Comparison of ENCODE assay signal across 10 mouse cellular contexts in the genomic region with DNA sequence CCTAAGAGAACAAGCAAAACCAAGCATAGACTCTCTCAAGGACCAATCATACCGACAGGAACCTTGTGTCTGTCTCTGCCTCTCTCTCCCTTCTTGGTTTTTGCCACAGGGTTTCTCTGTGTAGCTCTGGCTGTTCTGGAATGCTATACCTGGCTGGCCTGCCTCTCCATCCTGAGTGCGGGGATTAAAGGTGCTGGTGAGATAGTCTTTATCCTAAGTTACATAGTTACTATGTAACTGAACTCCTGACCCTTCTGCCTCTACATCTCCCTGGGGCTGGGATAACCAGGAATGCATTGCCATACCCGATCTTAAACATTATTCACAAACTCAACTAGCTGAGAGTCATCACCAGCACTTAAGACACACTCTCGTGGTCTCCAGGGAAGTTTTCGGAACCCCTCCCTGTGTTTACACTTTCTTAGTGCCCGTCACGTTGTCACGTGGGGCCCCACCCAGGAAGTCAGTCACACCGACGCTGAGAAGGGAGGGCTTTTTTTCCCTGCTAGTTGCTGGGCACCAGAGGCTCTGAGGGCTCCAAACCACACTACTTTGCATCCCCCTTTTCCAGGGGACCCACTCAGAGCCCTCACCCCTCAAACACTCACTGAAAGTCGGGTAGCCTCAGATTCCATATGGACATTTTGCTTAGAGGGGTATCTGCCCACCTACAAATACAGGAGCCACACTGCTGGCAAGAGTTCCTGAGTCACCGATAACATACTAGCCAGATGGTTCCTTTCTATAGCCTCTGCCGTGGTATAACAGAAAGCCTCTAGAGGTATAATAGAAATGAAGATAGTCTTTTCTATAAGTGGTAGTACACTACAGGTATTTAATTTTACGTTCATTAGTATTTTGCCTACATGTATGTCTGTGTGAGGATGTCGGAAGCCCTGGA. TPM values are rescaled to one million over a fixed set of nuclear protein-coding genes. Genes with fewer than 3 reads are reported as not detected.
DNase-seq lines count a peak whose midpoint lies in the region; ATAC-seq and TF ChIP-seq lines count a peak whose summit lies in the region.
"Had no signal": no experiment of that assay in that cellular context is flagged by ENCODE, and none has a peak within 500 bp of the region (broad histone marks: within the 10 kb centered on the region; RNA-seq: fewer than 3 reads in every experiment).

No protein-coding gene starts in this region.

- peak overlapping the region; percentile 40 for H3K4me2 ChIP-seq in liver, embryonic 16.5 days (ENCODE audit: low read depth, low read length)
- H3K4me2 ChIP-seq in midbrain, embryonic 16.5 days (ENCODE audit: low read length): no peak overlapping the region
- H3K4me2 ChIP-seq: neural tube, embryonic 12.5 days had no signal

- H3K27ac ChIP-seq in bone marrow, adult 2 months (ENCODE audit: control insufficient read depth, insufficient read depth, low read depth, low read length, poor library complexity): peak overlapping the region; percentile 60
- H3K27ac ChIP-seq in liver, embryonic 16.5 days (ENCODE audit: low read length): no peak overlapping the region
- no peak overlapping the region for H3K27ac ChIP-seq in midbrain, embryonic 16.5 days (ENCODE audit: low read length)
- H3K27ac ChIP-seq: neural tube, embryonic 12.5 days had no signal

- DNase-seq in CD8-positive naive resting alpha-beta T cell, adult 2 months (ENCODE audit: low read depth in 2 of 2, low spot score in 2 of 2): peak; percentile 39 to 55
- DNase-seq in embryo, embryonic 11 days: no peak
- DNase-seq in cerebellum, postnatal 10 days: no peak
- DNase-seq: gastrocnemius, postnatal 14 days had no signal

- H3K27me3 ChIP-seq in liver, embryonic 16.5 days (ENCODE audit: control insufficient read depth, insufficient read depth, low read depth, low read length): no peaks in the 10 kb centered on the region
- H3K27me3 ChIP-seq in midbrain, embryonic 16.5 days (ENCODE audit: control insufficient read depth, insufficient read depth, low read depth, low read length): no peaks in the 10 kb centered on the region
- H3K27me3 ChIP-seq: neural tube, embryonic 12.5 days had no signal

- no peak for TF ChIP-seq POLR2A in bone marrow, adult 2 months (IDR thresholded peaks at IDR 0.05; ENCODE audit: borderline replicate concordance, control insufficient read depth, low read depth, low read length)

- no peak overlapping the region for H3K4me3 ChIP-seq in bone marrow, adult 2 months (replicated peaks; ENCODE audit: control insufficient read depth, low read depth, low read length)
- peak overlapping the region; percentile 20; the same call in 1 of the 2 replicates for H3K4me3 ChIP-seq in liver, embryonic 16.5 days (ENCODE audit: low read depth, low read length)
- H3K4me3 ChIP-seq in midbrain, embryonic 16.5 days (ENCODE audit: low read depth, low read length): no peak overlapping the region
- H3K4me3 ChIP-seq: neural tube, embryonic 12.5 days had no signal

- H3K9me3 ChIP-seq in liver, embryonic 16.5 days (replicated peaks; ENCODE audit: control insufficient read depth, low read length): no peaks in the 10 kb centered on the region
- no peaks in the 10 kb centered on the region for H3K9me3 ChIP-seq in midbrain, embryonic 16.5 days (replicated peaks; ENCODE audit: control insufficient read depth, low read length, poor library complexity, severe bottlenecking)
- H3K9me3 ChIP-seq: neural tube, embryonic 12.5 days had no signal

- H3K36me3 ChIP-seq in liver, embryonic 16.5 days (ENCODE audit: control insufficient read depth, insufficient read depth): no peaks in the 10 kb centered on the region
- peaks cover 6% of the 10 kb centered on the region for H3K36me3 ChIP-seq in midbrain, embryonic 16.5 days (ENCODE audit: control insufficient read depth, insufficient read depth, low read length)

- 33% methylated on average over 15 of the region's 15 CpGs for WGBS in bone marrow, adult 2 months
- 35% methylated on average over 15 of the region's 15 CpGs for WGBS in liver, embryonic 16.5 days (ENCODE audit: insufficient replicate concordance)
- WGBS in midbrain, embryonic 16.5 days: 84% methylated on average over 15 of the region's 15 CpGs

- peaks cover 13% of the 10 kb centered on the region for H3K4me1 ChIP-seq in bone marrow, adult 2 months (ENCODE audit: control insufficient read depth, insufficient read depth, low read length)
- H3K4me1 ChIP-seq in liver, embryonic 16.5 days (ENCODE audit: control insufficient read depth, low read depth, low read length): peaks cover 23% of the 10 kb centered on the region
- no peaks in the 10 kb centered on the region for H3K4me1 ChIP-seq in midbrain, embryonic 16.5 days (ENCODE audit: control insufficient read depth, insufficient read depth, low read length)

- no peak for TF ChIP-seq CTCF in bone marrow, adult 2 months (IDR thresholded peaks at IDR 0.05; ENCODE audit: control insufficient read depth, insufficient read depth, low read length)

- peak; percentile 45; the same call in 1 of the 2 replicates for ATAC-seq in liver, embryonic 16.5 days (ENCODE audit: low read depth)
- ATAC-seq in neutrophil, adult 5-6 weeks (ENCODE audit: extremely low read depth, insufficient number of reproducible peaks, low FRiP score, poor library complexity, severe bottlenecking): peak; percentile 72
- ATAC-seq in midbrain, embryonic 16.5 days: no peak
- ATAC-seq: hindbrain, embryonic 16.5 days had no signal

- H3K9ac ChIP-seq in liver, embryonic 16.5 days (ENCODE audit: low read depth, low read length): no peak overlapping the region
- H3K9ac ChIP-seq in midbrain, embryonic 16.5 days (ENCODE audit: low read depth, low read length): no peak overlapping the region
- H3K9ac ChIP-seq: neural tube, embryonic 12.5 days had no signal

RNA-seq across cellular contexts. Expression of a gene that starts 13.9 kb away (rescaled TPM):
- polyA plus RNA-seq in bone marrow, adult 2 months (2011; ENCODE audit: insufficient read depth, insufficient read length, low replicate concordance, missing spikeins): 12.7 and 24.2 TPM in 2 replicates
- 9.2 and 9.9 TPM in 2 replicates for polyA plus RNA-seq in liver, embryonic 16.5 days (2015; fragmentation: Nextera tagmentation; extraction: Ambion mirVana)
- total RNA-seq in neutrophil, adult 5-6 weeks (2017): 4.7 and 9.3 TPM in 2 replicates
- 19.9 and 21.7 TPM in 2 replicates for polyA plus RNA-seq in midbrain, embryonic 16.5 days (2015; fragmentation: Nextera tagmentation; extraction: Ambion mirVana)

RNA-seq across cellular contexts. Expression of a gene that starts 18.7 kb away (rescaled TPM):
- polyA plus RNA-seq in bone marrow, adult 2 months (2011; ENCODE audit: insufficient read depth, insufficient read length, low replicate concordance, missing spikeins): 13.5 and 18.3 TPM in 2 replicates
- polyA plus RNA-seq in liver, embryonic 16.5 days (2015; fragmentation: Nextera tagmentation; extraction: Ambion mirVana): 8.4 and 9.3 TPM in 2 replicates
- 40.5 and 44.6 TPM in 2 replicates for total RNA-seq in neutrophil, adult 5-6 weeks (2017)
- 25.3 and 29.9 TPM in 2 replicates for polyA plus RNA-seq in midbrain, embryonic 16.5 days (2015; fragmentation: Nextera tagmentation; extraction: Ambion mirVana)

RNA-seq across cellular contexts. Expression of a gene that starts 34.3 kb away (rescaled TPM):
- polyA plus RNA-seq in bone marrow, adult 2 months (2011; ENCODE audit: insufficient read depth, insufficient read length, low replicate concordance, missing spikeins): 1.4 and 6.2 TPM in 2 replicates
- 1.4 and 1.6 TPM in 2 replicates for polyA plus RNA-seq in liver, embryonic 16.5 days (2015; fragmentation: Nextera tagmentation; extraction: Ambion mirVana)
- total RNA-seq in neutrophil, adult 5-6 weeks (2017): 1.2 and 1.7 TPM in 2 replicates
- 10.6 and 11.7 TPM in 2 replicates for polyA plus RNA-seq in midbrain, embryonic 16.5 days (2015; fragmentation: Nextera tagmentation; extraction: Ambion mirVana)

RNA-seq across cellular contexts. Expression of a gene that starts 43.6 kb away (rescaled TPM):
- polyA plus RNA-seq in bone marrow, adult 2 months (2011; ENCODE audit: insufficient read depth, insufficient read length, low replicate concordance, missing spikeins): 117 TPM in 2 replicates
- 282 and 309 TPM in 2 replicates for polyA plus RNA-seq in liver, embryonic 16.5 days (2015; fragmentation: Nextera tagmentation; extraction: Ambion mirVana)
- total RNA-seq in neutrophil, adult 5-6 weeks (2017): 321 and 409 TPM in 2 replicates
- polyA plus RNA-seq in midbrain, embryonic 16.5 days (2015; fragmentation: Nextera tagmentation; extraction: Ambion mirVana): 340 and 348 TPM in 2 replicates

RNA-seq across cellular contexts. Expression of a gene that starts 55.8 kb away (rescaled TPM):
- 11.7 and 22.9 TPM in 2 replicates for polyA plus RNA-seq in bone marrow, adult 2 months (2011; ENCODE audit: insufficient read depth, insufficient read length, low replicate concordance, missing spikeins)
- 4.6 and 4.9 TPM in 2 replicates for polyA plus RNA-seq in liver, embryonic 16.5 days (2015; fragmentation: Nextera tagmentation; extraction: Ambion mirVana)
- total RNA-seq in neutrophil, adult 5-6 weeks (2017): 27.7 and 28.2 TPM in 2 replicates
- polyA plus RNA-seq in midbrain, embryonic 16.5 days (2015; fragmentation: Nextera tagmentation; extraction: Ambion mirVana): 25.7 and 27.8 TPM in 2 replicates

Comparison
In these comparisons a context has a peak if more than half of its experiments do, and no peak if none do; other contexts are left out.
1. DNase-seq: peak in CD8-positive naive resting alpha-beta T cell, adult 2 months (2 of 2); none in embryo, embryonic 11 days (single experiment) and cerebellum, postnatal 10 days (0 of 2).